Mouse (Mus musculus) heart, adult 9 months (tissue): ENCODE results near the gene Ccl24.
A peak's percentile ranks its signal among the peaks of the same experiment; 100 is the strongest.

Experiments
- DNase-seq, 2 experiments: peaks; one replicate each; pipeline ENCODE4 v3.0.0; 2022; ENCODE audit warnings: low spot score in 2 of 2

The Ccl24 gene

GRCm38 (mm10) chr5:135544865-135545797, 27.7 kb downstream of the Ccl24 start, which contains the start of gene Hip1:
Hip1 (minus strand) TSS chr5:135545120.
- peak; percentile 100 for DNase-seq

GRCm38 (mm10) chr5:135544032-135544558, 28.8 kb downstream of the Ccl24 start:
- peak; percentile 36 to 44 for DNase-seq

GRCm38 (mm10) chr5:135537794-135538214, 35.0 kb downstream of the Ccl24 start:
- DNase-seq: no peak

- peak; percentile 47 to 62 for DNase-seq
Observed at GRCm38 (mm10) chr5:135537326-135537725, 35.5 kb downstream of the Ccl24 start.

DNA sequence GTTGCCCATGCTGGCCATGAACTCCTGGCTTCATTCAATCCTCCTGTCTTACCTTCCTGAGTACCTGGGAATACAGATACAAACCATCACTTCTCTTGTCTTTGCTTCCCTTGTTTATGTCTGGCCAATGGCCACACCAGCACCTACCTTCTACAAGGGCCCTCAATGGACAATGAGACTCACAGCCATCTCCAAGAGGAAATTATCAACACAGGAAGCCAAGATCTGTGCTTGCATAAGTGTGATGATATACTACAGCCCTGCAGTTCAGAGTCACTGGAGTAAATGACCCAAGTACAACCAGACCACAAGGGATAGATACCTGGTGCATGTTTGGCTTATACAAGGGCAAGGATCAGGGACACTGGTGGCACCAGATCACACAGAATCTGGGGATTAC, 37.0 kb downstream of the Ccl24 start:
- no peak for DNase-seq

DNA sequence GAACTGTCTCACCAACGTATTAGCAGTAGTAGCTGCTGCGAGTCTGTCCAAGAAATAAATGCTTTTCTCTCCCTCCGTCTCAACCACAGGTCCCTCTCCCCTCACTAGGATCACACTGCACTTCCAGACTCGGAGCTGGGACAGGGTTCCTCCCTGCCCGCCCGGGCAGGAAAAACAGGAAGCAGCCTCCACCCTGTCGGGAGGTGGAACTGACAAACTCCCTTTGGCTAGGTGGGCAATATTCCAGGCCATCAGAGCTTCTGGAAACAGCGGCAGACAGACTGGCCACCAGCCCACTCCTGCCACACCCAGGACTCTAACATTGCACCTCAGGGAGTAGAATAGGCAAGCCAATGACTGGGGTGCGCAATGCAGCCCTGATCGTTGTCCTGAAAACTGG, 39.4 kb downstream of the Ccl24 start:
- peak; percentile 89 for DNase-seq

GRCm38 (mm10) chr5:135531306-135531845, 41.5 kb downstream of the Ccl24 start:
- no peak for DNase-seq

DNA sequence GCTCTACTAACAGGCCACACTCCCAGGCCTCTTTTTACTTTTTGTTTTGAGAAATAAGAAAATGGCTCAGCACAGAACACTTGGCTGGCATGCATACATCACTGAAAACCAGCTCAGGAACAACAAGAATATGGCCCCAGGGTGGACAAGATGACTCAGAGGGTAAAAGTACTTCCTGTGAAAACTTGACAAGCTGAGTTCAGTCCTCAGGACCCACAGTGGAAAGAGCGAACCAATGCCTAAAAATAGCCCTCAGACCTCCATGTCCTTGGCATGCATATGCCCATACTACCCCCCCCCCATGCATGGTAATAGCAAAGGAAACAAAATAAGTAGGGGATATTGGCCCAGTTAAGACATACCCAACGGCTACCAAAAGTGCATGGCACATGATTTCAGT, 42.9 kb downstream of the Ccl24 start:
- no peak for DNase-seq

DNA sequence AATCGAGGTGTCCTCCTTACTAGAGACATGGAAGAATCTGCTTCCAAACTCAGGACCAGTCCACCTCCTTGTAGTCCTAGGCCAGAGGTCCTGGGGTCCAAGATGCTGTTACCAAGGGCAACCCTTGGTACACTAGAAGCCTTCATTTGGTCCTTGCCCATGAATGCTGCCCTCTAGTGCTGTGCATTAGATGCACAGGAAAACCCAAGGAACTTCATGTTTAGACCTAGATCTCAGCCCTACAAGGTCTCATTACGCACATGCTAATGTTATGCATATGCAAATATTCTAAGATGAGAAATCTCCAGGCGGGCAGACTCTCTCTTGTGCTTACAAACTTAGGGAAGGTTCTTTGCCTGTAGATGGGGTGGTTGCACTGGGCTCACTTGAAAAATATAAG, 43.5 kb downstream of the Ccl24 start:
- no peak for DNase-seq

DNA sequence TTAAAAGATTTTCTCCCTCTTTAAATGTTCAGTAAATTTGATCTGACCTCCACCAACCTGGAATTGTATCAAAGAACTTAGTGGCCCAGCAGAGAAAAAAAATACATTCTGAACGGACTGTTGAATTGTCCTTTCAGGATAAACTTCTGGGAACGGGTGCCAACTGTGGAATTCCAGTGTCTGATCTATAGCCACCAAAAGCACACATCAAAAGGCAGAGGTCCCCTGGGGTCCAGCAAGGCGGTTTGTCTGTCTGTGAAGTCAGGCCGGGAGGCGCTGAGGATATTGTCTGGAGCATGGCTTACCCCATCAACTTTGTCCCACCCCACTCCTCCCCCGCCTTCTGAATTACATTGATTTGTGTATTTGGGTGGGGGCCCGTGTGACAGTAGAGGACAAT, 44.9 kb downstream of the Ccl24 start:
- DNase-seq: no peak

DNA sequence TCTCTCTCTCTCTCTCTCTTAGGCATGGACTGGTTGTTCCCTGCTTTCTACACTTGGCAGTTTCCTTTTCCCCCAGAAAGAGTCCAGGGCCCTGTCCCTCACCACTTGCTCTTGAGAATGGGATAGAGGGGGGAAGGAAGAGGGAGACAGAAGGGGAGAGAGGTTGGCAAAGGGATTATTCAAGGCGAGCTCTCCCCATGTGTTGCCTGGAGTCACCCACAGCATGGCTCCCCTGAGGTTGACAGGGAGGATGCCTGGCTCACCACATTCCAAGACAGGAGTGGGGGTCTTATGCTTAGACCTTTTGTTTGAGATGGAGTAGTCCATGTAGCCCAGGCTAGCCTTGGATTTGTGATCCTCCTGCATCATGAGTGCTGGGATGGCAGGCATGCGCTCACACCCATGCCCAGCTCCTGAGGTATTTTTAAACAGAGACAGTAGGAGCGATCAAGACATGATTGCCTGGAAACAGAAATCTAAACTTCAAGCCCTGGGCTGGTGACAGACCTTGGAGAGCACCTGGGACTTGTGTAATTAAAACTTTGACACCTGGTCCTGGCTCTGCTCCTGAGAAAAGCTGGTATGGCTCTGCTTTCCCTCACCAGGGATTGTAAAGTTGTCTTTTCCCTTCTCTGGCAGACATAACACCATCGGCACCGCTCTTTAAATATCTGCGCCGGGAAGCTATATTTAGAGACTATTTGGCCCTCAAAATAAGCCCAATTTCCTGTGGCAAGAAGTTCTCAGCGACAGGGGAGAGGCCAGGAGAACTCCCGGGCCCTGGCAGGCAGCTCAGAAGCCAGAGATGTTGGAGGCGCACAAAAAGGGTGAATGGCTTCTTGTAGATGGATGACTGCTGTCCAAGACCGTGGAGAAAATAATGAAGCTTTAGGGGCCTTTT, 47.9 kb downstream of the Ccl24 start:
- peak; percentile 59 to 64 for DNase-seq

DNA sequence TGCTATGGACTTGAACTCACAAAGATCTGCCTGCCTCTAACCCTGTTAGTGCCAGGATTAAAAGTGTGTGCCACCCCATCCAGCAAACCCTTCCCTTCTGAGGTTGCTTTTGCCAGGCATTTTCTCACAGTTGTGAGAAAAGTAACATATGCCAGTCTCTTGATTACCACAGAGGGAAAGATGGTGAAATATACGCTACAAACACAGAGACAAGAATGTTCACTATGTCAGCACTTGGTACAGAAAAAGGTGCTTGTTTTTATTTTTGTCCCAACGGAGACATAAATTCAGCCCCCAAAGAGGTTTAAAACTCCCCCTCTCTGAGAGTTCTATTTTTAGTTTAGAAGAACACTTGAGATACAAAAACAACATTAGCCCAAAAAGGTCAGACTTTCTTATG, 48.8 kb downstream of the Ccl24 start:
- no peak for DNase-seq

- peak in 1 of 2 experiments; percentile 48 for DNase-seq
Observed at GRCm38 (mm10) chr5:135522111-135522722, 50.6 kb downstream of the Ccl24 start.
